10 mouse cellular contexts compared by ENCODE assay signal in genomic region chr4:136369727-136370126, GRCm38 (mm10). TPM values are rescaled to one million over a fixed set of nuclear protein-coding genes. Genes with fewer than 3 reads are reported as not detected.
DNase-seq lines count a peak whose midpoint lies in the region; ATAC-seq lines count a peak whose summit lies in the region.
"Had no signal": no experiment of that assay in that cellular context is flagged by ENCODE, and none has a peak within 500 bp of the region (broad histone marks: within the 10 kb centered on the region; RNA-seq: fewer than 3 reads in every experiment).

No protein-coding gene starts in this region.

- H3K27me3 ChIP-seq in intestine, embryonic 14.5 days (replicated peaks; ENCODE audit: control insufficient read depth, insufficient read depth, low read length) = no peaks in the 10 kb centered on the region
- H3K27me3 ChIP-seq in intestine, embryonic 16.5 days (replicated peaks; ENCODE audit: control insufficient read depth, insufficient read depth, low read length) = no peaks in the 10 kb centered on the region
- H3K27me3 ChIP-seq: neural tube, embryonic 13.5 days had no signal

- intact Hi-C loops in left cerebral cortex, postnatal 25 days (cut with DNase I) = loop anchor here (5.0 kb wide), 2 partner anchors 153 to 253 kb away; partner anchors contain the start of gene Lactbl1

- whole genome bisulfite sequencing in intestine, embryonic 14.5 days = 0% methylated on average over 3 of the region's 3 CpGs
- WGBS in intestine, embryonic 16.5 days = 2% methylated on average over 3 of the region's 3 CpGs

- peak; percentile 67 for DNase-seq in intestine, embryonic 14.5 days (ENCODE audit: low spot score)
- peak; percentile 75 for DNase-seq in ES-CJ7 (ENCODE audit: low read depth, low spot score)
- DNase-seq in adrenal gland, postnatal 25 days = peak; percentile 20
- DNase-seq in fibroblast of lung, adult 2 months (ENCODE audit: low read depth) = peak; percentile 35
- peak; percentile 71 to 80 for DNase-seq in left cerebral cortex, postnatal 25 days (ENCODE audit: low spot score in 2 of 2)
- peak; percentile 56 for DNase-seq in right cerebral cortex, adult 18-20 months

- H3K4me1 ChIP-seq in intestine, embryonic 14.5 days (replicated peaks; ENCODE audit: control insufficient read depth, insufficient read depth, low read length) = no peaks in the 10 kb centered on the region
- no peaks in the 10 kb centered on the region for H3K4me1 ChIP-seq in intestine, embryonic 16.5 days (ENCODE audit: control insufficient read depth, insufficient read depth, low read length)

- no peak overlapping the region for H3K4me2 ChIP-seq in intestine, embryonic 14.5 days (ENCODE audit: low read length)
- H3K4me2 ChIP-seq in intestine, embryonic 16.5 days (ENCODE audit: low read depth, low read length) = no peak overlapping the region
- H3K4me2 ChIP-seq: neural tube, embryonic 13.5 days had no signal

- no peak for ATAC-seq in intestine, embryonic 14.5 days (replicated peaks; ENCODE audit: low FRiP score, low TSS enrichment, low read depth)
- ATAC-seq in intestine, embryonic 16.5 days = no peak
- ATAC-seq in megakaryocyte, adult 5-6 weeks (ENCODE audit: poor library complexity, severe bottlenecking) = no peak

- H3K9me3 ChIP-seq in intestine, embryonic 14.5 days (ENCODE audit: control insufficient read depth, low read length) = no peaks in the 10 kb centered on the region
- H3K9me3 ChIP-seq in intestine, embryonic 16.5 days (ENCODE audit: control insufficient read depth, low read length) = no peaks in the 10 kb centered on the region
- H3K9me3 ChIP-seq: neural tube, embryonic 13.5 days had no signal

- no peak overlapping the region for H3K9ac ChIP-seq in intestine, embryonic 14.5 days (ENCODE audit: low read length)
- no peak overlapping the region for H3K9ac ChIP-seq in intestine, embryonic 16.5 days (ENCODE audit: low read depth, low read length)

- H3K27ac ChIP-seq in intestine, embryonic 14.5 days (ENCODE audit: low read depth) = no peak overlapping the region
- H3K27ac ChIP-seq in intestine, embryonic 16.5 days (ENCODE audit: low read length) = no peak overlapping the region
- H3K27ac ChIP-seq: neural tube, embryonic 13.5 days had no signal

- H3K4me3 ChIP-seq in intestine, embryonic 14.5 days (ENCODE audit: low read depth, low read length) = no peak overlapping the region
- no peak overlapping the region for H3K4me3 ChIP-seq in intestine, embryonic 16.5 days (ENCODE audit: low read length)
- H3K4me3 ChIP-seq: neural tube, embryonic 13.5 days had no signal

- no peaks in the 10 kb centered on the region for H3K36me3 ChIP-seq in intestine, embryonic 14.5 days (ENCODE audit: control insufficient read depth, insufficient read depth, low read length)
- H3K36me3 ChIP-seq in intestine, embryonic 16.5 days (ENCODE audit: control insufficient read depth, insufficient read depth, low read length) = no peaks in the 10 kb centered on the region
- H3K36me3 ChIP-seq: neural tube, embryonic 13.5 days had no signal

RNA-seq across cellular contexts. Expression of gene Htr1d, which starts 53.6 kb away (rescaled TPM):
- polyA plus RNA-seq in intestine, embryonic 14.5 days (2014; fragmentation: Nextera tagmentation; extraction: Ambion mirVana) = 0.12 and 0.16 TPM in 2 replicates
- polyA plus RNA-seq in intestine, embryonic 16.5 days (2015; fragmentation: Nextera tagmentation; extraction: Ambion mirVana) = 0.10 and 0.16 TPM in 2 replicates
- not detected in 2 replicates for total RNA-seq in adrenal gland, postnatal 25 days (2021)
- total RNA-seq in left cerebral cortex, postnatal 25 days (2021) = 1 to 10 TPM; 3.8 to 7.4 TPM
- total RNA-seq in megakaryocyte, adult 5-6 weeks (2015) = not detected in 2 replicates
- total RNA-seq in megakaryocyte, adult 5-6 weeks (2017) = not detected in 2 replicates
- total RNA-seq: gastrocnemius, postnatal 4 days had no signal

RNA-seq across cellular contexts. Expression of gene Hnrnpr, which starts 59.0 kb away (rescaled TPM):
- 128 and 143 TPM in 2 replicates for polyA plus RNA-seq in intestine, embryonic 14.5 days (2014; fragmentation: Nextera tagmentation; extraction: Ambion mirVana)
- polyA plus RNA-seq in intestine, embryonic 16.5 days (2015; fragmentation: Nextera tagmentation; extraction: Ambion mirVana) = 101 and 106 TPM in 2 replicates
- total RNA-seq in adrenal gland, postnatal 25 days (2021) = 73.9 and 97.0 TPM in 2 replicates
- 10 to 100 TPM; 81.8 to 83.5 TPM for total RNA-seq in left cerebral cortex, postnatal 25 days (2021)
- 80.0 and 85.4 TPM in 2 replicates for total RNA-seq in megakaryocyte, adult 5-6 weeks (2015)
- total RNA-seq in megakaryocyte, adult 5-6 weeks (2017) = 124 and 138 TPM in 2 replicates

Comparison
In these comparisons a context has a peak if more than half of its experiments do, and no peak if none do; other contexts are left out.
1. DNase-seq: peak in every context shown above with its lines; median percentile 76 in left cerebral cortex, postnatal 25 days; 75 in ES-CJ7; 67 in intestine, embryonic 14.5 days; 56 in right cerebral cortex, adult 18-20 months; 35 in fibroblast of lung, adult 2 months; 20 in adrenal gland, postnatal 25 days.